Mouse (Mus musculus) C2C12 (cell line): ENCODE measurements around the gene Erg.

Experiments used
- CEBPB ChIP-seq: IDR thresholded peaks from one replicate; pipeline ENCODE4 v1.6.1; 2011; ENCODE audit warnings: low read depth, mild to moderate bottlenecking, control low read depth, moderate library complexity
- CTCF ChIP-seq: IDR thresholded peaks from one replicate; pipeline ENCODE4 v1.5.1; 2011; ENCODE audit not compliant: control insufficient read depth, insufficient read depth, insufficient read length
- MAX ChIP-seq: IDR thresholded peaks from one replicate; pipeline ENCODE4 v1.6.1; 2011; ENCODE audit warnings: mild to moderate bottlenecking, control low read depth

DNA sequence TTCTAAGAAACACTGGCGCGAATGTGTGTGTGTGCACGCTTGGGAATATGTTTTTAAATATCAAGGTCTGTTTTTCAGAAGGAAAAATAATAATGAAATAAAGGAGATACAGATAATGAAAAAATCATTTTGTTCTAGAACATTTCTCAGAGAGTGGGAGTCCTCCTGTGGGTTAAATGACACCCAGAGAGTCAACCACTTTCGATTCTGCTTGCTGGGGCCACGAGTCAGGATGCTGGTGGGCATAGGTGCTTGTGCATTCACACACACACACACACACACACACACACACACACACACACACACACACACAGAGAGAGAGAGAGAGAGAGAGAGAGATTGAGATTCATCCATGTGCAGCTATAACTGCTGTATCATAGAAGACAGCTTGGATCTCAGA, 130.9 kb downstream of the Erg start:
- no peak for TF ChIP-seq MAX
- no peak for TF ChIP-seq CTCF
- no peak for TF ChIP-seq CEBPB
